Mouse (Mus musculus): ENCODE results near the gene Prdx6. TPM values are rescaled to one million over a fixed set of nuclear protein-coding genes. Genes with fewer than 3 reads are reported as not detected.
A peak's percentile ranks its signal among the peaks of the same experiment; 100 is the strongest.

Gene Prdx6
- 347 TPM in 1 of 2 replicates, not detected in the other for polyA plus RNA-seq (2012; ENCODE audit: insufficient read depth, insufficient read length, low replicate concordance, missing spikeins)

- H3K27ac ChIP-seq (ENCODE audit: insufficient read depth, low read depth, low read length): peak within 1 kb of the TSS; percentile 66
- TF ChIP-seq CTCF (IDR thresholded peaks at IDR 0.05; ENCODE audit: insufficient read depth, low read depth, low read length): no peak
- TF ChIP-seq POLR2A (IDR thresholded peaks at IDR 0.05; ENCODE audit: insufficient read depth, low read depth, low read length): peak; percentile 43; the same call in 1 of the 2 replicates
- peak within 1 kb of the TSS; percentile 69 for H3K4me3 ChIP-seq (ENCODE audit: insufficient read depth, low read depth, low read length)
- 1% methylated on average over 66 of the region's 66 CpGs for WGBS
- H3K4me1 ChIP-seq (ENCODE audit: control insufficient read depth, insufficient read depth, low read length): no peaks in the 10 kb centered on the region
Measured at GRCm38 (mm10) chr1:161250604-161251416, at the start of gene Prdx6. Prdx6 (minus strand) TSS chr1:161251219.

GRCm38 (mm10) chr1:161288256-161288655, 37.2 kb upstream of the Prdx6 start:
- H3K4me3 ChIP-seq (ENCODE audit: insufficient read depth, low read depth, low read length): no peak overlapping the region
- no peaks in the 10 kb centered on the region for H3K4me1 ChIP-seq (ENCODE audit: control insufficient read depth, insufficient read depth, low read length)
- no peak for TF ChIP-seq POLR2A (IDR thresholded peaks at IDR 0.05; ENCODE audit: insufficient read depth, low read depth, low read length)
- TF ChIP-seq CTCF (IDR thresholded peaks at IDR 0.05; ENCODE audit: insufficient read depth, low read depth, low read length): no peak
- WGBS: 61% methylated on average over 12 of the region's 12 CpGs
- no peak overlapping the region for H3K27ac ChIP-seq (ENCODE audit: insufficient read depth, low read depth, low read length)

GRCm38 (mm10) chr1:161286726-161287310, 35.8 kb upstream of the Prdx6 start:
- Histone ChIP-seq H3K27ac (ENCODE audit: insufficient read depth, low read depth, low read length) (no peak overlapping the region), H3K4me1 (ENCODE audit: control insufficient read depth, insufficient read depth, low read length) (no peaks in the 10 kb centered on the region), H3K4me3 (ENCODE audit: insufficient read depth, low read depth, low read length) (no peak overlapping the region)
- 17% methylated on average over 11 of the region's 11 CpGs for WGBS
- no peak for TF ChIP-seq POLR2A (IDR thresholded peaks at IDR 0.05; ENCODE audit: insufficient read depth, low read depth, low read length)
- TF ChIP-seq CTCF (IDR thresholded peaks at IDR 0.05; ENCODE audit: insufficient read depth, low read depth, low read length): no peak

GRCm38 (mm10) chr1:161281054-161281688, 30.2 kb upstream of the Prdx6 start:
- TF ChIP-seq CTCF (IDR thresholded peaks at IDR 0.05; ENCODE audit: insufficient read depth, low read depth, low read length): no peak
- TF ChIP-seq POLR2A (IDR thresholded peaks at IDR 0.05; ENCODE audit: insufficient read depth, low read depth, low read length): no peak
- WGBS: 77% methylated on average over 3 of the region's 3 CpGs
- Histone ChIP-seq H3K4me1 (ENCODE audit: control insufficient read depth, insufficient read depth, low read length) (no peaks in the 10 kb centered on the region), H3K4me3 (ENCODE audit: insufficient read depth, low read depth, low read length) (no peak overlapping the region), H3K27ac (ENCODE audit: insufficient read depth, low read depth, low read length) (no peak overlapping the region)

- TF ChIP-seq CTCF (IDR thresholded peaks at IDR 0.05; ENCODE audit: insufficient read depth, low read depth, low read length) (no peak), POLR2A (IDR thresholded peaks at IDR 0.05; ENCODE audit: insufficient read depth, low read depth, low read length) (no peak)
- WGBS: 50% methylated on average over 6 of the region's 6 CpGs
Measured at GRCm38 (mm10) chr1:161279244-161279908, 28.4 kb upstream of the Prdx6 start.

GRCm38 (mm10) chr1:161273486-161273885, 22.5 kb upstream of the Prdx6 start:
- Histone ChIP-seq H3K27ac (ENCODE audit: insufficient read depth, low read depth, low read length) (no peak overlapping the region), H3K4me3 (ENCODE audit: insufficient read depth, low read depth, low read length) (no peak overlapping the region), H3K4me1 (ENCODE audit: control insufficient read depth, insufficient read depth, low read length) (no peaks in the 10 kb centered on the region)
- 44% methylated on average over 1 of the region's 1 CpGs for WGBS
- TF ChIP-seq CTCF (IDR thresholded peaks at IDR 0.05; ENCODE audit: insufficient read depth, low read depth, low read length) (no peak), POLR2A (IDR thresholded peaks at IDR 0.05; ENCODE audit: insufficient read depth, low read depth, low read length) (no peak)

More at GRCm38 (mm10) chr1:161279244-161279908, 28.4 kb upstream of the Prdx6 start:
- Histone ChIP-seq H3K4me1 (ENCODE audit: control insufficient read depth, insufficient read depth, low read length) (no peaks in the 10 kb centered on the region), H3K4me3 (ENCODE audit: insufficient read depth, low read depth, low read length) (no peak overlapping the region), H3K27ac (ENCODE audit: insufficient read depth, low read depth, low read length) (no peak overlapping the region)

GRCm38 (mm10) chr1:161271461-161271810, 20.4 kb upstream of the Prdx6 start:
- 60% methylated on average over 2 of the region's 2 CpGs for WGBS
- no peak for TF ChIP-seq POLR2A (IDR thresholded peaks at IDR 0.05; ENCODE audit: insufficient read depth, low read depth, low read length)
- TF ChIP-seq CTCF (IDR thresholded peaks at IDR 0.05; ENCODE audit: insufficient read depth, low read depth, low read length): no peak
- no peaks in the 10 kb centered on the region for H3K4me1 ChIP-seq (ENCODE audit: control insufficient read depth, insufficient read depth, low read length)
- no peak overlapping the region for H3K27ac ChIP-seq (ENCODE audit: insufficient read depth, low read depth, low read length)
- no peak overlapping the region for H3K4me3 ChIP-seq (ENCODE audit: insufficient read depth, low read depth, low read length)

GRCm38 (mm10) chr1:161270776-161271460, 19.9 kb upstream of the Prdx6 start:
- no peak overlapping the region for H3K27ac ChIP-seq (ENCODE audit: insufficient read depth, low read depth, low read length)
- 85% methylated on average over 4 of the region's 4 CpGs for WGBS

More at GRCm38 (mm10) chr1:161270776-161271460, 19.9 kb upstream of the Prdx6 start:
- H3K4me1 ChIP-seq (ENCODE audit: control insufficient read depth, insufficient read depth, low read length): no peaks in the 10 kb centered on the region
- TF ChIP-seq CTCF (IDR thresholded peaks at IDR 0.05; ENCODE audit: insufficient read depth, low read depth, low read length) (no peak), POLR2A (IDR thresholded peaks at IDR 0.05; ENCODE audit: insufficient read depth, low read depth, low read length) (no peak)
- H3K4me3 ChIP-seq (ENCODE audit: insufficient read depth, low read depth, low read length): no peak overlapping the region
